Mouse (Mus musculus) heart, postnatal 10 days (tissue): Measurements from ENCODE around the gene Cbx8. TPM values are rescaled to one million over a fixed set of nuclear protein-coding genes. Genes with fewer than 3 reads are reported as not detected.

Source experiments
- DNase-seq, 2 experiments: peaks; one replicate each; pipeline ENCODE4 v3.0.0; 2021
- intact Hi-C: fragments of 180-260 bp; cut with DNase I; formaldehyde crosslinking; loops from one replicate; pipeline ENCODE4 v1.15.1; 2025
- total RNA-seq, 2 experiments: library from RNA; stranded (reverse); gene quantifications; 2 replicates each; pipeline ENCODE4 v1.2.3; 2021

The Cbx8 gene
- total RNA-seq, 2 experiments from 2014 or later: 5.6 to 7.5 TPM

GRCm38 (mm10) chr11:119052661-119053256 lies 12.0 kb upstream of the Cbx8 start:
- peak; percentile 77 to 78 for DNase-seq
- intact Hi-C loops: loop anchor here (1.0 kb wide), 1 partner anchor 138 kb away; no protein-coding TSS in a partner anchor

GRCm38 (mm10) chr11:119051927-119052660 lies 11.3 kb upstream of the Cbx8 start:
- peak; percentile 58 to 62 for DNase-seq
- intact Hi-C loops: loop anchor here (1.0 kb wide), 1 partner anchor 138 kb away; no protein-coding TSS in a partner anchor

- DNase-seq: no peak
- intact Hi-C loops: no loop called here
Measured at GRCm38 (mm10) chr11:119051426-119051825, 10.7 kb upstream of the Cbx8 start.

- DNase-seq: no peak
- intact Hi-C loops: no loop called here
Measured at GRCm38 (mm10) chr11:119050361-119050760, 9.6 kb upstream of the Cbx8 start.

GRCm38 (mm10) chr11:119048133-119048510 lies 7.4 kb upstream of the Cbx8 start:
- intact Hi-C loops: no loop called here
- DNase-seq: no peak

GRCm38 (mm10) chr11:119047261-119048132 lies 6.7 kb upstream of the Cbx8 start:
- peak in 1 of 2 experiments; percentile 68 for DNase-seq
- intact Hi-C loops: no loop called here

- intact Hi-C loops: no loop called here
- DNase-seq: peak; percentile 71 to 79
Measured at GRCm38 (mm10) chr11:119046601-119047245, 6.0 kb upstream of the Cbx8 start.

GRCm38 (mm10) chr11:119044551-119045337 lies 4.0 kb upstream of the Cbx8 start:
- DNase-seq: no peak
- intact Hi-C loops: no loop called here

- intact Hi-C loops: no loop called here
- no peak for DNase-seq
Measured at GRCm38 (mm10) chr11:119043761-119044550, 3.2 kb upstream of the Cbx8 start.

GRCm38 (mm10) chr11:119043273-119043540 lies 2.4 kb upstream of the Cbx8 start:
- no peak for DNase-seq
- intact Hi-C loops: no loop called here

GRCm38 (mm10) chr11:119042466-119043272 lies 1.9 kb upstream of the Cbx8 start:
- no peak for DNase-seq
- intact Hi-C loops: no loop called here

- intact Hi-C loops: no loop called here
Measured at GRCm38 (mm10) chr11:119041750-119042465, 1.1 kb upstream of the Cbx8 start.

GRCm38 (mm10) chr11:119041325-119041716 lies 552 bp upstream of the Cbx8 start:
- intact Hi-C loops: no loop called here
- no peak for DNase-seq

More at GRCm38 (mm10) chr11:119041750-119042465, 1.1 kb upstream of the Cbx8 start:
- no peak for DNase-seq

GRCm38 (mm10) chr11:119039732-119040512 lies 847 bp downstream of the Cbx8 start:
- intact Hi-C loops: no loop called here
- no peak for DNase-seq

- intact Hi-C loops: no loop called here
- no peak for DNase-seq
Measured at GRCm38 (mm10) chr11:119038744-119039484, 1.9 kb downstream of the Cbx8 start.

- no peak for DNase-seq
- intact Hi-C loops: no loop called here
Measured at GRCm38 (mm10) chr11:119037780-119038401, 2.9 kb downstream of the Cbx8 start.
